Mouse (Mus musculus): ENCODE measurements around the gene Pygm. TPM values are rescaled to one million over a fixed set of nuclear protein-coding genes. Genes with fewer than 3 reads are reported as not detected.
A peak's percentile ranks its signal among the peaks of the same experiment; 100 is the strongest.

The Pygm gene
- polyA plus RNA-seq, 1 experiment from 2014 or later: 6.8 TPM

- Histone ChIP-seq H3K27ac (ENCODE audit: low read length) (peak within 1 kb of the TSS; percentile 54), H3K27me3 (replicated peaks; ENCODE audit: control insufficient read depth, insufficient read depth, low read length) (no peaks in the 10 kb centered on the region), H3K9ac (ENCODE audit: low read depth, low read length) (peak within 1 kb of the TSS; percentile 80), H3K4me1 (ENCODE audit: control insufficient read depth, insufficient read depth, low read length) (peaks cover 27% of the 10 kb centered on the region), H3K9me3 (ENCODE audit: control insufficient read depth, low read length) (no peaks in the 10 kb centered on the region), H3K4me2 (ENCODE audit: low read depth, low read length) (peak within 1 kb of the TSS; percentile 97), H3K4me3 (ENCODE audit: low read length) (peak within 1 kb of the TSS; percentile 73), H3K36me3 (ENCODE audit: control insufficient read depth, insufficient read depth, low read length) (peaks cover 19% of the 10 kb centered on the region)
- 4% methylated on average over 66 of the region's 72 CpGs for WGBS
- ATAC-seq: peak; percentile 88
These were observed 43.4 kb upstream of the Pygm start, which contains the start of gene Map4k2 for GRCm38 (mm10) chr19:6340524-6341452. Gene Map4k2, plus strand, starts transcription at chr19:6341135.

DNA sequence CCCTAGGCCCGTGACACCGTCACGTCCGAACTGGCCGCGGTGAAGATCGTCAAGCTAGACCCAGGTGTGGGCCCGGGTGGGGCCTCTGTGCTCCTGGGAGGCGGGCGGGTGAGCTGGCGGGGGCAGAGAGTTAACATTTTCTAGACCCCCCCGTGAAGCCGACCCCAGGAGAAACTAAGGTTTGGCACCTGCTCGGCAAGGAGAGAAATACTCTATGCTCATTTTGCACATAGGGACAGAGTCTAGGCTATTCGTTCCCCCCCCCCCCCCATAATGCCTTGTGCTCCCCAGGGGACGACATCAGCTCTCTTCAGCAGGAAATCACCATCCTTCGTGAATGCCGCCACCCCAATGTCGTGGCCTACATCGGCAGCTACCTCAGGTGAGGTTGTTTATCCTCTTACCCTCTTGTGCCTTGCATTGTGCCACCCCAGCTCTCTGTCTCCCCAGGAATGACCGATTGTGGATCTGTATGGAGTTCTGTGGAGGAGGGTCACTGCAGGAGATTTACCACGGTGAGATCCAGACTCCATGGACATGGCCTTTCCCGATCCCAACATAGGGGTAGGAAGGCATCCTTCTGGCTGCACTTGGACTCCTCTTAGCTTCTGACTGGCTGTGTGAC is 42.6 kb upstream of the Pygm start:
- WGBS: 11% methylated on average over 23 of the region's 23 CpGs
- no peak; the same call in 1 of the 2 replicates for ATAC-seq
- Histone ChIP-seq H3K4me2 (ENCODE audit: low read depth, low read length) (peak overlapping the region; percentile 97), H3K4me3 (ENCODE audit: low read length) (peak overlapping the region; percentile 73), H3K27me3 (replicated peaks; ENCODE audit: control insufficient read depth, insufficient read depth, low read length) (no peaks in the 10 kb centered on the region), H3K9me3 (ENCODE audit: control insufficient read depth, low read length) (no peaks in the 10 kb centered on the region), H3K27ac (ENCODE audit: low read length) (peak overlapping the region; percentile 54; the same call in 1 of the 2 replicates), H3K9ac (ENCODE audit: low read depth, low read length) (peak overlapping the region; percentile 80), H3K36me3 (ENCODE audit: control insufficient read depth, insufficient read depth, low read length) (peaks cover 19% of the 10 kb centered on the region), H3K4me1 (ENCODE audit: control insufficient read depth, insufficient read depth, low read length) (peaks cover 19% of the 10 kb centered on the region)

- Histone ChIP-seq H3K36me3 (ENCODE audit: control insufficient read depth, insufficient read depth, low read length) (peaks cover 19% of the 10 kb centered on the region), H3K27ac (ENCODE audit: low read length) (no peak overlapping the region), H3K4me3 (ENCODE audit: low read length) (peak overlapping the region; percentile 73; the same call in 1 of the 2 replicates), H3K27me3 (replicated peaks; ENCODE audit: control insufficient read depth, insufficient read depth, low read length) (no peaks in the 10 kb centered on the region), H3K4me1 (ENCODE audit: control insufficient read depth, insufficient read depth, low read length) (peaks cover 13% of the 10 kb centered on the region), H3K4me2 (ENCODE audit: low read depth, low read length) (peak overlapping the region; percentile 97; the same call in 1 of the 2 replicates), H3K9ac (ENCODE audit: low read depth, low read length) (0 out of 2 replicates have a peak overlapping the region, but pooled peaks have one; percentile 80), H3K9me3 (ENCODE audit: control insufficient read depth, low read length) (no peaks in the 10 kb centered on the region)
- 76% methylated on average over 5 of the region's 5 CpGs for WGBS
- ATAC-seq: no peak
These were observed 41.8 kb upstream of the Pygm start for GRCm38 (mm10) chr19:6342276-6342933.

DNA sequence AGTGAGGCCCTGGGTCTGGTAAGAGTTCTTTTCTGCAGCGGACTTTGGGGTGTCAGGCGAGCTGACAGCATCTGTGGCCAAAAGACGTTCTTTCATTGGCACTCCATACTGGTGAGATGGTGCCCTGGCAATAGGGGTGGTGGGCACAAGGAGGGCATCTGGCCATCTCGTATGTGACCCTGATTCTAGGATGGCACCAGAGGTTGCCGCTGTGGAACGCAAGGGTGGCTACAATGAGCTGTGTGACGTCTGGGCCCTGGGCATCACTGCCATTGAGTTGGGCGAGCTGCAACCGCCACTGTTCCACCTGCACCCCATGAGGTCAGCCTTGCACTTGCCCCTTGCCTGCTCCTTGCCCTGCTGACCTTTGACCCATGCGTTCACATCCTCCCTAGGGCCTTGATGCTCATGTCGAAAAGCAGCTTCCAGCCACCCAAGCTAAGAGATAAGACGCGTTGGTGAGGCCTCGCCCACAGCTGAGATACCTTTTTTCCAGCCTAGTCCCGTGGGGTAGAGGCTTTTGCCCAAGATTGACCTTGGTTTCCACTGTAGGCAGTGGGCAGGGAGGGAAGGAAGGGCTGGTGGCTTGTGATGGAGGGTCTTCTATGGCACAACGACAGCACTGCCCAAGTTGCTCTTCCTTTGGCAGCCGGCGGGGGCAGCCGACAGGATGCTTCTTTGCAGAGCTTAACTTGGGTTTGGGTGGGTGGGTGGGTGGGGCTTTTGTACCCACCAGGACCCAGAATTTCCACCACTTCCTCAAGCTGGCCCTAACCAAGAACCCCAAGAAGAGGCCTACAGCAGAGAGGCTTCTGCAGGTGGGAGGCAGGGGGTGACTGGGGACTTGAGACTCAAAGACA is 40.9 kb upstream of the Pygm start:
- H3K27me3 ChIP-seq (replicated peaks; ENCODE audit: control insufficient read depth, insufficient read depth, low read length): no peaks in the 10 kb centered on the region
- no peak for ATAC-seq
- H3K9me3 ChIP-seq (ENCODE audit: control insufficient read depth, low read length): no peaks in the 10 kb centered on the region
- 85% methylated on average over 19 of the region's 19 CpGs for WGBS
- no peak overlapping the region for H3K27ac ChIP-seq (ENCODE audit: low read length)
- H3K4me2 ChIP-seq (ENCODE audit: low read depth, low read length): no peak overlapping the region
- H3K9ac ChIP-seq (ENCODE audit: low read depth, low read length): no peak overlapping the region
- H3K36me3 ChIP-seq (ENCODE audit: control insufficient read depth, insufficient read depth, low read length): peaks cover 12% of the 10 kb centered on the region
- no peak overlapping the region for H3K4me3 ChIP-seq (ENCODE audit: low read length)
- peaks cover 13% of the 10 kb centered on the region for H3K4me1 ChIP-seq (ENCODE audit: control insufficient read depth, insufficient read depth, low read length)

- Histone ChIP-seq H3K4me3 (ENCODE audit: low read length) (no peak overlapping the region), H3K36me3 (ENCODE audit: control insufficient read depth, insufficient read depth, low read length) (peaks cover 11% of the 10 kb centered on the region), H3K27ac (ENCODE audit: low read length) (no peak overlapping the region), H3K4me1 (ENCODE audit: control insufficient read depth, insufficient read depth, low read length) (peaks cover 13% of the 10 kb centered on the region), H3K9me3 (ENCODE audit: control insufficient read depth, low read length) (no peaks in the 10 kb centered on the region), H3K27me3 (replicated peaks; ENCODE audit: control insufficient read depth, insufficient read depth, low read length) (no peaks in the 10 kb centered on the region), H3K9ac (ENCODE audit: low read depth, low read length) (no peak overlapping the region), H3K4me2 (ENCODE audit: low read depth, low read length) (no peak overlapping the region)
- ATAC-seq: no peak
- WGBS: 89% methylated on average over 5 of the region's 5 CpGs
These were observed 40.2 kb upstream of the Pygm start for GRCm38 (mm10) chr19:6343996-6344395.

DNA sequence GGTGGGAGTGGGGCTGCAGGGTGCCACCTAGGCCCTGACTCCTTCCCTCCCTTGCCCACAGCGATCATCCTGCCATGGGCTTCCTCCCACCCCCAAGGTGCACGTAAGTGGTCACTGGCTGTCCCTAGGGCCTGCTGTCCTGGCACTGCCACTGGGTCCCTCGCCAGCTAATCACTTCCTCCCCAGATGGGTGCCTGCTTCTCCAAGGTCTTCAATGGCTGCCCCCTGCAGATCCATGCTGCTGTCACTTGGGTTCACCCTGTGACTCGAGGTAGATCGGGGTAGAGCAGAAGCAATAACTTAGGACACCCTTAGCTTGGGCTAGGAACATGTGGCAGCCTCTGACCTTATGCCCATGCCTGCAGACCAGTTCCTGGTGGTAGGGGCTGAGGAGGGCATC is 38.2 kb upstream of the Pygm start:
- Histone ChIP-seq H3K4me2 (ENCODE audit: low read depth, low read length) (no peak overlapping the region), H3K4me1 (ENCODE audit: control insufficient read depth, insufficient read depth, low read length) (peaks cover 6% of the 10 kb centered on the region), H3K27me3 (replicated peaks; ENCODE audit: control insufficient read depth, insufficient read depth, low read length) (no peaks in the 10 kb centered on the region), H3K9ac (ENCODE audit: low read depth, low read length) (no peak overlapping the region), H3K4me3 (ENCODE audit: low read length) (no peak overlapping the region), H3K36me3 (ENCODE audit: control insufficient read depth, insufficient read depth, low read length) (no peaks in the 10 kb centered on the region), H3K27ac (ENCODE audit: low read length) (no peak overlapping the region), H3K9me3 (ENCODE audit: control insufficient read depth, low read length) (no peaks in the 10 kb centered on the region)
- 90% methylated on average over 5 of the region's 5 CpGs for WGBS
- no peak for ATAC-seq

DNA sequence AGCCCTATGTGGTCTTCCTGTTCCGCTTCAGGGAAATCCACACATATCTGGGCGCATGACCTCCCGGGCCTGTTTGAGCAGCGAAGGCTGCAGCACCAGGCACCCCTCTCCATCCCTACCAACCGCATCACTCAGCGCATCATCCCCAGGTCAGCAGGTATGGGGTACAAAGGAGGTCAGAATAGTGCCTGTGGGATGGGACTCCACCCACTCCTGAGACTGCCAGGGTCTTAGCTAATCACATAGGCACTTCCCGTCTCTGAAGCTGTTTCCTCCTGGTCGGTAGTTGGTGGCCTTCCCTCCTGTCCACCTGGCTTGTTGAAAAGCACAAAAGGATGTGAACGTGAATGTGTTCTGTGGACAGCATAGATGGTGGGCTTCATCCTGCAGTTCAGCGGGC is 37.5 kb upstream of the Pygm start:
- no peak overlapping the region for H3K4me3 ChIP-seq (ENCODE audit: low read length)
- H3K9ac ChIP-seq (ENCODE audit: low read depth, low read length): no peak overlapping the region
- ATAC-seq: no peak
- peaks cover 6% of the 10 kb centered on the region for H3K4me1 ChIP-seq (ENCODE audit: control insufficient read depth, insufficient read depth, low read length)
- H3K36me3 ChIP-seq (ENCODE audit: control insufficient read depth, insufficient read depth, low read length): no peaks in the 10 kb centered on the region
- WGBS: 87% methylated on average over 10 of the region's 10 CpGs
- no peaks in the 10 kb centered on the region for H3K9me3 ChIP-seq (ENCODE audit: control insufficient read depth, low read length)
- no peak overlapping the region for H3K27ac ChIP-seq (ENCODE audit: low read length)
- H3K4me2 ChIP-seq (ENCODE audit: low read depth, low read length): no peak overlapping the region
- no peaks in the 10 kb centered on the region for H3K27me3 ChIP-seq (replicated peaks; ENCODE audit: control insufficient read depth, insufficient read depth, low read length)

GRCm38 (mm10) chr19:6347615-6348014 is 36.6 kb upstream of the Pygm start:
- ATAC-seq: no peak
- no peaks in the 10 kb centered on the region for H3K36me3 ChIP-seq (ENCODE audit: control insufficient read depth, insufficient read depth, low read length)
- no peak overlapping the region for H3K4me2 ChIP-seq (ENCODE audit: low read depth, low read length)
- WGBS: 97% methylated on average over 4 of the region's 4 CpGs
- H3K4me3 ChIP-seq (ENCODE audit: low read length): no peak overlapping the region
- H3K9me3 ChIP-seq (ENCODE audit: control insufficient read depth, low read length): no peaks in the 10 kb centered on the region
- H3K27ac ChIP-seq (ENCODE audit: low read length): no peak overlapping the region
- no peaks in the 10 kb centered on the region for H3K27me3 ChIP-seq (replicated peaks; ENCODE audit: control insufficient read depth, insufficient read depth, low read length)
- H3K4me1 ChIP-seq (ENCODE audit: control insufficient read depth, insufficient read depth, low read length): no peaks in the 10 kb centered on the region; the same call in 1 of the 2 replicates
- no peak overlapping the region for H3K9ac ChIP-seq (ENCODE audit: low read depth, low read length)

All from intestine, embryonic 16.5 days (tissue).